Mouse (Mus musculus) lung, embryonic 14.5 days (tissue): ENCODE results near the gene Fam174b. TPM values are rescaled to one million over a fixed set of nuclear protein-coding genes. Genes with fewer than 3 reads are reported as not detected.

Experiments used
- ATAC-seq: fragments of 200-750 bp; cut with Nextera tagmentation; 2 replicates; pipeline ENCODE4 v1.8.0; 2017; ENCODE audit warnings: mild to moderate bottlenecking, moderate TSS enrichment, moderate library complexity; ENCODE audit not compliant: insufficient read depth
- DNase-seq: peaks from one replicate; pipeline ENCODE4 v3.0.0-alpha.2; 2015
- H3K27ac ChIP-seq: fragments of 300-500 bp; sonication (generic); 2 replicates; pipeline ENCODE4 v1.5.1; 2014; ENCODE audit warnings: low read depth, mild to moderate bottlenecking, moderate library complexity
- H3K27me3 ChIP-seq: fragments of 300-500 bp; sonication (generic); 2 replicates; pipeline ENCODE4 v1.6.1; 2014; ENCODE audit warnings: low read length, control low read depth; ENCODE audit not compliant: insufficient read depth
- H3K36me3 ChIP-seq: fragments of 300-500 bp; sonication (generic); 2 replicates; pipeline ENCODE4 v1.6.1; 2014; ENCODE audit warnings: control low read depth; ENCODE audit not compliant: insufficient read depth
- H3K4me1 ChIP-seq: fragments of 300-500 bp; sonication (generic); 2 replicates; pipeline ENCODE4 v1.6.1; 2014; ENCODE audit warnings: antibody characterized with exemption, control low read depth; ENCODE audit not compliant: insufficient read depth
- H3K4me2 ChIP-seq: fragments of 300-500 bp; sonication (generic); 2 replicates; pipeline ENCODE4 v1.6.1; 2014; ENCODE audit warnings: mild to moderate bottlenecking
- H3K4me3 ChIP-seq: fragments of 300-500 bp; sonication (generic); 2 replicates; pipeline ENCODE4 v1.5.1; 2014; ENCODE audit warnings: low read depth, low read length
- H3K9ac ChIP-seq: fragments of 300-500 bp; sonication (generic); 2 replicates; pipeline ENCODE4 v1.6.1; 2014
- H3K9me3 ChIP-seq: fragments of 300-500 bp; sonication (generic); 2 replicates; pipeline ENCODE4 v1.6.1; 2016; ENCODE audit warnings: low read depth, low read length, control low read depth
- CTCF ChIP-seq: IDR thresholded peaks from 2 replicates; pipeline ENCODE4 v1.5.1; 2016; ENCODE audit warnings: antibody characterized with exemption, low read depth
- WGBS: fragments of 180-500 bp; shearing (Covaris S2); extraction: QIAGEN DNeasy Blood & Tissue Kit; methylation state at CpG from one replicate; pipeline ENCODE4 v1.1.7; 2014; 5-methylcytosine and 5-hydroxymethylcytosine counted together
- polyA plus RNA-seq: library from polyadenylated mRNA; unstranded; fragments of >200 nt; fragmentation: Nextera tagmentation; extraction: Ambion mirVana; gene quantifications from 2 replicates; pipeline ENCODE4 v1.2.1, GENCODE M21; 2014

The Fam174b gene
- polyA plus RNA-seq, 1 experiment from 2014 or later, result 72.6 TPM

GRCm38 (mm10) chr7:73784736-73785428 lies 44.8 kb downstream of the Fam174b start:
- WGBS, result 60% methylated on average over 4 of the region's 4 CpGs
- no peak for ATAC-seq
- H3K36me3 ChIP-seq, result no peaks in the 10 kb centered on the region

GRCm38 (mm10) chr7:73785815-73786214 lies 45.7 kb downstream of the Fam174b start:
- no peak overlapping the region for H3K4me2 ChIP-seq
- WGBS, result 64% methylated on average over 4 of the region's 4 CpGs
- no peak overlapping the region for H3K9ac ChIP-seq
- H3K36me3 ChIP-seq, result no peaks in the 10 kb centered on the region
- DNase-seq, result no peak
- no peaks in the 10 kb centered on the region for H3K4me1 ChIP-seq
- H3K27me3 ChIP-seq, result no peaks in the 10 kb centered on the region
- no peak overlapping the region for H3K27ac ChIP-seq
- no peak for TF ChIP-seq CTCF
- ATAC-seq, result no peak
- H3K4me3 ChIP-seq, result no peak overlapping the region
- H3K9me3 ChIP-seq, result no peaks in the 10 kb centered on the region

More at GRCm38 (mm10) chr7:73784736-73785428, 44.8 kb downstream of the Fam174b start:
- TF ChIP-seq CTCF, result no peak
- H3K4me2 ChIP-seq, result no peak overlapping the region
- H3K27ac ChIP-seq, result no peak overlapping the region
- H3K4me3 ChIP-seq, result no peak overlapping the region
- H3K9me3 ChIP-seq, result no peaks in the 10 kb centered on the region
- H3K27me3 ChIP-seq, result no peaks in the 10 kb centered on the region
- DNase-seq, result no peak
- H3K9ac ChIP-seq, result no peak overlapping the region
- no peaks in the 10 kb centered on the region for H3K4me1 ChIP-seq

GRCm38 (mm10) chr7:73787513-73787912 lies 47.4 kb downstream of the Fam174b start:
- no peaks in the 10 kb centered on the region for H3K4me1 ChIP-seq
- no peak overlapping the region for H3K27ac ChIP-seq
- TF ChIP-seq CTCF, result no peak
- H3K36me3 ChIP-seq, result no peaks in the 10 kb centered on the region
- no peak for ATAC-seq
- H3K9ac ChIP-seq, result no peak overlapping the region
- H3K4me2 ChIP-seq, result no peak overlapping the region
- 70% methylated on average over 8 of the region's 8 CpGs for WGBS
- H3K4me3 ChIP-seq, result no peak overlapping the region
- peak; percentile 40 for DNase-seq
- no peaks in the 10 kb centered on the region for H3K9me3 ChIP-seq
- H3K27me3 ChIP-seq, result no peaks in the 10 kb centered on the region

- Histone ChIP-seq H3K27me3 (no peaks in the 10 kb centered on the region), H3K4me3 (no peak overlapping the region), H3K4me1 (peaks cover 3% of the 10 kb centered on the region; the same call in 1 of the 2 replicates), H3K9ac (no peak overlapping the region), H3K36me3 (no peaks in the 10 kb centered on the region), H3K4me2 (peak overlapping the region; percentile 23; the same call in 1 of the 2 replicates), H3K9me3 (no peaks in the 10 kb centered on the region), H3K27ac (peak overlapping the region; percentile 54)
- TF ChIP-seq CTCF, result no peak
- WGBS, result 51% methylated on average over 8 of the region's 8 CpGs
- peak; percentile 54 for DNase-seq
- ATAC-seq, result no peak
Measured at GRCm38 (mm10) chr7:73791096-73791495, 51.0 kb downstream of the Fam174b start.

DNA sequence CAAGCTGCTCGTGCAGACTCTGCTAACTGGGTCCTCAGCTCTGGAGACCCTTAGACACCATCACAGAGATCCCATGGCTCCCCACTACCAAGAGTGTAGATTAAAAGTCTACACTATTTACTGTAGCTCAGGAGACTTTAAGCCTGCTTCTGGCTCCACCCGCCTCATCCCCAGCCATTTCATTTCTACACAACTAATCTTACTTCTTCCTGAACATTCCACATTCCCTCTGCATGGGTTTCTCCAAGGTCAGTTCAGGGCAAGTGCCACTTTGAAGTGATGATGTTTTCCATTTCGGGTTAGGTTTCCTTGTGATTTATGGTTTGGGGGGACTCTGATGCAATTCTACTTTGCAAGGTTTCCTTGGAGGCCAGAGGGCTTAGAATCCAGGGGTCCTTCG lies 52.1 kb downstream of the Fam174b start:
- Histone ChIP-seq H3K4me1 (peaks cover 3% of the 10 kb centered on the region; the same call in 1 of the 2 replicates), H3K9me3 (no peaks in the 10 kb centered on the region), H3K4me2 (no peak overlapping the region), H3K27me3 (no peaks in the 10 kb centered on the region), H3K27ac (peak overlapping the region; percentile 54), H3K4me3 (no peak overlapping the region), H3K36me3 (no peaks in the 10 kb centered on the region), H3K9ac (no peak overlapping the region)
- no peak for DNase-seq
- no peak for TF ChIP-seq CTCF
- no peak for ATAC-seq
- 46% methylated on average over 4 of the region's 4 CpGs for WGBS

DNA sequence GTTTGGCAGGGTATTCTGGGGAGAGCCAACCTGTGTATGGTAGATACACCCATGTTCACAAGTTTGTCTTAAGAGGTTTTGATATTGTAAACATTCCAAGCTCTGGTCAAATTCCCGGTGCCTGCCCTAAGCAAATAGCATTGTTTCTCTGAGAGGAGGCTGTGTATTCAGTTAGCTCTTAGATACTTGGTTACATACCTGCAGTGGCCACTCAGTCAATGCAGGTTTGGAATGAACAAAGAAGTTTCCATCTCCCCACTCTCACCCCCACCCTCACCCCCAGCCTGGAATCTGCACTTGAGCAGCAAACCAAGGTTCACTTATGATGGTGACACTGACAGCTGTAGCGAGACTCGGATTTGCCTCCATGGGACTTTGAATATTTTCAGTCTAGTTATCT lies 52.5 kb downstream of the Fam174b start:
- Histone ChIP-seq H3K4me3 (no peak overlapping the region), H3K9ac (no peak overlapping the region), H3K4me1 (peaks cover 3% of the 10 kb centered on the region; the same call in 1 of the 2 replicates), H3K36me3 (no peaks in the 10 kb centered on the region), H3K9me3 (no peaks in the 10 kb centered on the region), H3K27me3 (no peaks in the 10 kb centered on the region), H3K4me2 (no peak overlapping the region), H3K27ac (peak overlapping the region; percentile 54; the same call in 1 of the 2 replicates)
- DNase-seq, result peak; percentile 39
- TF ChIP-seq CTCF, result no peak
- ATAC-seq, result peak; percentile 73
- WGBS, result 52% methylated on average over 3 of the region's 3 CpGs

DNA sequence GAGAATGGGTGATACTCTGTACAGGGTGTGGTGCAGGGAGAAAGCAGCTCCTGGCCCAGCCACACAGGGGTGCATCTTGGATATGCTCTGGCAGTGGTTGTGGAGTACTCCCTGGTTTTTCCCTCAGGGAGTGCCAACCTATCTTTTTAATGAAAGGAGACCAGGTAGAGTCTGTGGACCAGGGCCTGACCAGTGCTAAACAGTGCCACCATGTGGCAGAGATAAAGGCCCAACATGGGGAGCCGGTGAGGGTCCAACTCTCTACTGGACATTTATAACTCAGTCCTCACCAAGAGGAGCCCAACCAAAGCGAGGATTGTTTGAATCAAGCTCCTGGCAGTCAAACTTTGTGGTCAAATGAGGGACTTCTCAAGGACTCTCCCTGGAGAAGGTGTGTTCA lies 69.2 kb downstream of the Fam174b start:
- H3K27ac ChIP-seq, result no peak overlapping the region
- ATAC-seq, result no peak
- TF ChIP-seq CTCF, result peak; percentile 58
- no peaks in the 10 kb centered on the region for H3K36me3 ChIP-seq
- H3K27me3 ChIP-seq, result no peaks in the 10 kb centered on the region
- no peak overlapping the region for H3K9ac ChIP-seq
- no peaks in the 10 kb centered on the region for H3K9me3 ChIP-seq
- peak; percentile 67 for DNase-seq
- WGBS, result 56% methylated on average over 2 of the region's 2 CpGs
- no peak overlapping the region for H3K4me2 ChIP-seq
- no peak overlapping the region for H3K4me3 ChIP-seq
- H3K4me1 ChIP-seq, result no peaks in the 10 kb centered on the region
